Mouse (Mus musculus): ENCODE measurements around the gene Slc13a1.
"Not testable (repeated sequence)": the region's sequence is repeated elsewhere in the genome, so short reads cannot be mapped to it uniquely, and the experiment has no call there.

Gene Slc13a1

GRCm38 (mm10) chr6:24167734-24168327 lies at the start of gene Slc13a1:
TSS of gene Slc13a1 (minus strand) at chr6:24168092.
- peak; percentile 44 to 47 for DNase-seq

GRCm38 (mm10) chr6:24207866-24208265 lies 40.0 kb upstream of the Slc13a1 start:
- peak; percentile 42 to 58 for DNase-seq

GRCm38 (mm10) chr6:24202226-24202625 lies 34.3 kb upstream of the Slc13a1 start:
- no peak for DNase-seq

- DNase-seq = no peak
Measured at GRCm38 (mm10) chr6:24200644-24201484, 33.0 kb upstream of the Slc13a1 start.

- peak; percentile 46 to 54 for DNase-seq
Measured at GRCm38 (mm10) chr6:24197501-24198195, 29.8 kb upstream of the Slc13a1 start.

- not testable (repeated sequence) for DNase-seq
Measured at GRCm38 (mm10) chr6:24196406-24196805, 28.5 kb upstream of the Slc13a1 start.

GRCm38 (mm10) chr6:24183439-24183838 lies 15.5 kb upstream of the Slc13a1 start:
- no peak for DNase-seq

GRCm38 (mm10) chr6:24175393-24175792 lies 7.5 kb upstream of the Slc13a1 start:
- DNase-seq = no peak

- no peak for DNase-seq
Measured at GRCm38 (mm10) chr6:24173951-24174350, 6.1 kb upstream of the Slc13a1 start.

GRCm38 (mm10) chr6:24172736-24173135 lies 4.8 kb upstream of the Slc13a1 start:
- DNase-seq = peak; percentile 82 to 89

- DNase-seq = peak; percentile 21 to 38
Measured at GRCm38 (mm10) chr6:24166772-24167171, 1.1 kb downstream of the Slc13a1 start.

GRCm38 (mm10) chr6:24165249-24165648 lies 2.6 kb downstream of the Slc13a1 start:
- DNase-seq = peak; percentile 38 to 64

GRCm38 (mm10) chr6:24159795-24160194 lies 8.1 kb downstream of the Slc13a1 start:
- no peak for DNase-seq

GRCm38 (mm10) chr6:24154901-24155300 lies 13.0 kb downstream of the Slc13a1 start:
- peak; percentile 38 to 45 for DNase-seq

- no peak for DNase-seq
Measured at GRCm38 (mm10) chr6:24132951-24133350, 34.9 kb downstream of the Slc13a1 start.

GRCm38 (mm10) chr6:24122632-24123031 lies 45.3 kb downstream of the Slc13a1 start:
- DNase-seq = no peak

GRCm38 (mm10) chr6:24111614-24112013 lies 56.3 kb downstream of the Slc13a1 start:
- DNase-seq = no peak

GRCm38 (mm10) chr6:24108471-24108870 lies 59.4 kb downstream of the Slc13a1 start:
- no peak for DNase-seq

- no peak for DNase-seq
Measured at GRCm38 (mm10) chr6:24106157-24106556, 61.7 kb downstream of the Slc13a1 start.

- no peak for DNase-seq
Measured at GRCm38 (mm10) chr6:24105681-24106080, 62.2 kb downstream of the Slc13a1 start.

GRCm38 (mm10) chr6:24101281-24101680 lies 66.6 kb downstream of the Slc13a1 start:
- DNase-seq = no peak

GRCm38 (mm10) chr6:24100705-24101104 lies 67.2 kb downstream of the Slc13a1 start:
- DNase-seq = no peak

- DNase-seq = no peak
Measured at GRCm38 (mm10) chr6:24097400-24097799, 70.5 kb downstream of the Slc13a1 start.

- DNase-seq = peak in 1 of 2 experiments; percentile 8
Measured at GRCm38 (mm10) chr6:24076089-24076488, 91.8 kb downstream of the Slc13a1 start.
